Mouse (Mus musculus) B cell, adult 2 months (primary cell): ENCODE data around the gene Nop53.

Source experiments
- DNase-seq, 2 experiments: peaks; one replicate each; pipeline ENCODE4 v3.0.0; 2022

Nop53 gene

GRCm38 (mm10) chr7:15955509-15955908, 9.6 kb upstream of the Nop53 start:
- no peak for DNase-seq

- DNase-seq: no peak
Measured at GRCm38 (mm10) chr7:15954978-15955443, 9.1 kb upstream of the Nop53 start.

- no peak for DNase-seq
Measured at GRCm38 (mm10) chr7:15954436-15954835, 8.6 kb upstream of the Nop53 start.

- DNase-seq: peak; percentile 52 to 53
Measured at GRCm38 (mm10) chr7:15953307-15954074, 7.6 kb upstream of the Nop53 start.

- no peak for DNase-seq
Measured at GRCm38 (mm10) chr7:15952416-15952815, 6.5 kb upstream of the Nop53 start.

GRCm38 (mm10) chr7:15950008-15950407, 4.1 kb upstream of the Nop53 start:
- DNase-seq: no peak

GRCm38 (mm10) chr7:15949216-15949790, 3.4 kb upstream of the Nop53 start:
- peak in 1 of 2 experiments; percentile 1 for DNase-seq

GRCm38 (mm10) chr7:15948381-15948941, 2.6 kb upstream of the Nop53 start:
- DNase-seq: peak; percentile 93

GRCm38 (mm10) chr7:15947653-15948260, 1.9 kb upstream of the Nop53 start:
- no peak for DNase-seq

GRCm38 (mm10) chr7:15945211-15945610, 663 bp downstream of the Nop53 start:
- DNase-seq: peak in 1 of 2 experiments; percentile 1

GRCm38 (mm10) chr7:15944311-15944710, 1.6 kb downstream of the Nop53 start:
- no peak for DNase-seq

GRCm38 (mm10) chr7:15938621-15939020, 7.3 kb downstream of the Nop53 start:
- DNase-seq: no peak

GRCm38 (mm10) chr7:15937491-15937890, 8.4 kb downstream of the Nop53 start:
- no peak for DNase-seq

- no peak for DNase-seq
Measured at GRCm38 (mm10) chr7:15933437-15934359, 12.2 kb downstream of the Nop53 start.

GRCm38 (mm10) chr7:15931635-15932034, 14.2 kb downstream of the Nop53 start:
- DNase-seq: no peak

GRCm38 (mm10) chr7:15930543-15930942, 15.3 kb downstream of the Nop53 start:
- no peak for DNase-seq

GRCm38 (mm10) chr7:15929910-15930309, 16.0 kb downstream of the Nop53 start:
- peak; percentile 80 to 83 for DNase-seq

- peak; percentile 94 to 95 for DNase-seq
Measured at GRCm38 (mm10) chr7:15922220-15922773, 23.6 kb downstream of the Nop53 start, which contains the start of gene Selenow. Gene Selenow (minus strand): TSS chr7:15922402.

GRCm38 (mm10) chr7:15921796-15922195, 24.1 kb downstream of the Nop53 start:
- DNase-seq: peak; percentile 61 to 66

- no peak for DNase-seq
Measured at GRCm38 (mm10) chr7:15920645-15921190, 25.2 kb downstream of the Nop53 start.

- DNase-seq: no peak
Measured at GRCm38 (mm10) chr7:15919947-15920346, 25.9 kb downstream of the Nop53 start.

GRCm38 (mm10) chr7:15918371-15918770, 27.5 kb downstream of the Nop53 start:
- no peak for DNase-seq
